Mouse (Mus musculus): ENCODE results near the gene Tada2b. TPM values are rescaled to one million over a fixed set of nuclear protein-coding genes. Genes with fewer than 3 reads are reported as not detected.
A peak's percentile ranks its signal among the peaks of the same experiment; 100 is the strongest.

Tada2b gene
- polyA plus RNA-seq, 1 experiment from 2014 or later: 2.2 TPM

DNA sequence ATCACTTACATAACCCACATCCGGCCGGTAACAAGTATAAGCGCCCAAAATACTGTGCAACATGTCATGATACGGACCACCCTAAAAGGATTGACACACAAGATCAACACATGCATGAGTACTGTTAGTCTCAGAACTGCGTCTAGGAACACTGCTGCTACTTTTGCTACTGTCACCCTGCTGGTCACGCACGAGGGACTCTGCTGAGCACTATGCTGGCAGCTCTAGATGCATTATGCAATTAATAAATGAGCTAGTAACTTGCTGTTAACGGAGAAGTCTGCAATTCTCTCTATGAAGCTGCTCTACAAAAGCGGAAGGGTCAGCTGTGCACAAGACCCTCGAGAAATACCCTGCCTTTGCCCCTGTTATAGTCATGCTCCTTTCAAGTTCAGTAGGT, 24.3 kb upstream of the Tada2b start:
- 95% methylated on average over 10 of the region's 10 CpGs for WGBS
- DNase-seq (ENCODE audit: extremely low spot score, low spot score): no peak
- Histone ChIP-seq H3K27me3 (ENCODE audit: poor library complexity, severe bottlenecking) (no peaks in the 10 kb centered on the region), H3K27ac (no peak overlapping the region), H3K9me3 (no peaks in the 10 kb centered on the region), H3K36me3 (replicated peaks) (peaks cover 98% of the 10 kb centered on the region), H3K4me1 (no peaks in the 10 kb centered on the region), H3K4me3 (no peak overlapping the region)

DNA sequence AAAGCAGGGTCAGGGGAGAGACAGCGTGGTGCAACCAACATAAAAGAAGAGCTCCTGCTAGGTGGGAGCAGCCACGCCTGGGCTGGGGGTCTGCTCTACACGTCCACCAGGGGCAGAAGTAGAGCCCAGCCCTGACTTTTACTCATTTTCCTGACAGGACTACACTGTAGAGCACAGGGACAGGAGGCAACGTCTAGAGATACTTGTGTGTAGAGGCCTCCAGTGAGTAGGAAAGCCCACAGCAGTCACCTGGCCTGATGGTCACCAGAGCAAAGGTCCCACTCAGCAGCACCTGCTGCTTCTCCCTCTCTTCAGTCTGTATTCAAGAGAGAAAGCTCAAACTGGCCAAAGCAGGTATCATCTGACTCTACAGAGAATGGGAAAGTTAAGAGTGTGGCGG, 21.6 kb upstream of the Tada2b start:
- Histone ChIP-seq H3K27me3 (ENCODE audit: poor library complexity, severe bottlenecking) (no peaks in the 10 kb centered on the region), H3K4me3 (no peak overlapping the region), H3K36me3 (replicated peaks) (peaks cover 98% of the 10 kb centered on the region), H3K4me1 (no peaks in the 10 kb centered on the region), H3K27ac (no peak overlapping the region), H3K9me3 (no peaks in the 10 kb centered on the region)
- 80% methylated on average over 5 of the region's 5 CpGs for WGBS
- DNase-seq (ENCODE audit: extremely low spot score, low spot score): no peak

DNA sequence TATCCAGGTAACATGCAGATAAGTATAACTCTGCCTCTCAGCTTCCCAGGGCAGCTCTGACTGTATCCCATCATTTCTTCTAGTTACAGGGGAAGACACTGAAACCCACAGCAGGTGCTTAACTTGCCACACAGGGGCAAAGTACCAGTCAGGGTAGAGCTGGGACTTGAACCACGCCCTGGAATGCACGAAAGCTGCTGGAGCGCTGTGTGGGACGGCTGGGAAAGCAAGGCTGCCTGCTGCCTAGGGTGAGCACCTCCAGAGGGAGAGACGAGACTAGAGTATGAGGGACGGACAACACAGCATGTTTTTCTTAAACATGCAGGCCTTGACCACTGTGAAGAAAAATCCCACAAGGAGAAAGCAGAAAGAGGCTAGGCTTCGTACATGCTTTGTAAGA, 21.1 kb upstream of the Tada2b start:
- no peak for DNase-seq (ENCODE audit: extremely low spot score, low spot score)
- no peaks in the 10 kb centered on the region for H3K4me1 ChIP-seq
- 88% methylated on average over 7 of the region's 7 CpGs for WGBS
- no peaks in the 10 kb centered on the region for H3K27me3 ChIP-seq (ENCODE audit: poor library complexity, severe bottlenecking)
- H3K36me3 ChIP-seq (replicated peaks): peaks cover 98% of the 10 kb centered on the region
- H3K27ac ChIP-seq: no peak overlapping the region
- H3K9me3 ChIP-seq: no peaks in the 10 kb centered on the region
- H3K4me3 ChIP-seq: no peak overlapping the region

DNA sequence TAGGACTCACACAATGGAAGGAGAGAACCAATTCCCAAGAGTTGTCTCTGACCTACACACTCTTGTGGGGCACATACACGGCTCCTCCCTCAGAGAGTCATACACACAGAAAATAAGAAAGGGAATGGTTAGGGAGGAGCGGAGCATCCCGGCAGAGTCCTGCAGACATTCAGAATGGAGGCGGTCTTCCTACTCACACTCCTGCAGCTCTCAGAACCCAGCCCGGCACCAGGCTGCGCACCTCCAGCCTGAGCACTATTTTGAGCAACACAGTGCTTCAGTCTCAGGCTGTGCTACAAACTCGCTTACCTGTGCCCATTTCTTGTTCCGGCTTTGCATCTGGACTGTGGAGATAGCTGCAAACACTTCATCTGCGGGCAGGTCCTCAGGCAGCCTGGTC, 10.6 kb upstream of the Tada2b start:
- H3K4me3 ChIP-seq: no peak overlapping the region
- no peaks in the 10 kb centered on the region for H3K4me1 ChIP-seq
- 94% methylated on average over 9 of the region's 9 CpGs for WGBS
- DNase-seq (ENCODE audit: extremely low spot score, low spot score): no peak
- H3K9me3 ChIP-seq: no peaks in the 10 kb centered on the region
- H3K27me3 ChIP-seq (ENCODE audit: poor library complexity, severe bottlenecking): no peaks in the 10 kb centered on the region
- no peak overlapping the region for H3K27ac ChIP-seq
- peaks cover 75% of the 10 kb centered on the region for H3K36me3 ChIP-seq (replicated peaks)

DNA sequence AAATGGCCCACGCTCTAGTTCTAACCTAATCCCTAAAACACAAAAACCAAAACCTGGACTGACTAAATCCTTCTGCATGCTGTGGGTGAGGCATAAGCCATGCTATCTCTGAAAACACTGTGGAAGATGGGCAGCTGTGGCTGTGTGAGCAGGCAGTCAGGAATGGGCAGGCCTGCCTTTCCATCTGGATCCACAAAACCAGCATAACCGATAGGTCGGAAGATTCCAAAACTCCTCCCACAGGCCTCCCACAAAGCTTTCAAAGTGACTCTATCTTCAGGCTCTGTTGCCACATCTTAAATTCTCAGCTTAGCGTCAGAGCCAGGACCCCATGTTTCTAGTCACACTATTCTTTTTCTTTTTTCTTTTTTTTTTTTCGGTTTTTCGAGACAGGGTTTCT, 9.8 kb upstream of the Tada2b start:
- peaks cover 70% of the 10 kb centered on the region for H3K36me3 ChIP-seq (replicated peaks)
- WGBS: 90% methylated on average over 6 of the region's 6 CpGs
- no peak for DNase-seq (ENCODE audit: extremely low spot score, low spot score)

DNA sequence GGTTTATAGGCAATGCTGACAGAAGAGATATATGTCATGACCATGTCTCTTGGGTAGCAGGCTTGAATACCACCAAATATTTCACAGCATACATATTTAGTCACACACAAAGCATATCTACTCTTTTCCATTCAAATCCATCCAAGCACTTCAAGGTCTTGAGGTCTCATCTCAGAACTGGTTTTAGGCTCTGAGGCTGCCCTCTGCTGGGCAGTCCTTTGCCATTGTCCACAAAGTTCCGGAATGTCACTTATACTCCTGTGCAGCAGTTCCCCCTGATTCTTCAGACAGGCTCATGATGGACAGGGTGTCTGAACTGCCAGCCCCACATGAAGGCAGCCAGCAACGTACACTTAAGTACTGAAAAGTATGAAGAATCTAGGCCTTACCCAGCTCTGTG, 5.1 kb upstream of the Tada2b start:
- no peak overlapping the region for H3K4me3 ChIP-seq
- 55% methylated on average over 2 of the region's 2 CpGs for WGBS
- H3K27ac ChIP-seq: no peak overlapping the region
- no peak for DNase-seq (ENCODE audit: extremely low spot score, low spot score)
- peaks cover 10% of the 10 kb centered on the region; the same call in 1 of the 2 replicates for H3K9me3 ChIP-seq
- peaks cover 13% of the 10 kb centered on the region for H3K4me1 ChIP-seq
- peaks cover 43% of the 10 kb centered on the region for H3K36me3 ChIP-seq (replicated peaks)
- H3K27me3 ChIP-seq (ENCODE audit: poor library complexity, severe bottlenecking): peaks cover 21% of the 10 kb centered on the region

More for the DNA sequence above, 9.8 kb upstream of the Tada2b start:
- no peaks in the 10 kb centered on the region for H3K4me1 ChIP-seq
- H3K9me3 ChIP-seq: no peaks in the 10 kb centered on the region
- no peak overlapping the region for H3K27ac ChIP-seq
- no peaks in the 10 kb centered on the region for H3K27me3 ChIP-seq (ENCODE audit: poor library complexity, severe bottlenecking)
- H3K4me3 ChIP-seq: no peak overlapping the region

DNA sequence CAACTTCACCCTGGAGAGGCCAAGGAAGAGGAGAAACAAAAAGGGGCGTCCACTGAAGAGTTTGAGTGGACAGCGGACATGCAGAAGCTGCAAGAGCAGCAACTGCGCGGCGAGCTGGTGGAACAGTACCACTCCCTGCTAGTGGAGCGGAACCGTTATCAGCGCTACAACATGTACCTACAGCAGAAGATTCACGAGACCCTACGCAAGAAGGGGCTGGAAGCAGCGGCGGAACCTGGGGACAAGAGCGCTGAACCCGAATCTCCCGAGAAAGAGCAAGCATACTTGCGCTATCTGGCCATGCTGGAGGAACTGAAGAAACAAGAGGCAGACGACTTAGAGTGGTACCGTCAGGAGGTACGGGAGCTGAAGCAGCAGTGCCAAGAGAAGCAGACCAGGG, 1.2 kb upstream of the Tada2b start:
- DNase-seq (ENCODE audit: extremely low spot score, low spot score): no peak
- Histone ChIP-seq H3K27me3 (ENCODE audit: poor library complexity, severe bottlenecking) (peaks cover 21% of the 10 kb centered on the region), H3K9me3 (peaks cover 10% of the 10 kb centered on the region; the same call in 1 of the 2 replicates), H3K4me3 (peak overlapping the region; percentile 93), H3K36me3 (replicated peaks) (peaks cover 19% of the 10 kb centered on the region), H3K4me1 (peaks cover 41% of the 10 kb centered on the region), H3K27ac (no peak overlapping the region)
- WGBS: 44% methylated on average over 19 of the region's 19 CpGs

DNA sequence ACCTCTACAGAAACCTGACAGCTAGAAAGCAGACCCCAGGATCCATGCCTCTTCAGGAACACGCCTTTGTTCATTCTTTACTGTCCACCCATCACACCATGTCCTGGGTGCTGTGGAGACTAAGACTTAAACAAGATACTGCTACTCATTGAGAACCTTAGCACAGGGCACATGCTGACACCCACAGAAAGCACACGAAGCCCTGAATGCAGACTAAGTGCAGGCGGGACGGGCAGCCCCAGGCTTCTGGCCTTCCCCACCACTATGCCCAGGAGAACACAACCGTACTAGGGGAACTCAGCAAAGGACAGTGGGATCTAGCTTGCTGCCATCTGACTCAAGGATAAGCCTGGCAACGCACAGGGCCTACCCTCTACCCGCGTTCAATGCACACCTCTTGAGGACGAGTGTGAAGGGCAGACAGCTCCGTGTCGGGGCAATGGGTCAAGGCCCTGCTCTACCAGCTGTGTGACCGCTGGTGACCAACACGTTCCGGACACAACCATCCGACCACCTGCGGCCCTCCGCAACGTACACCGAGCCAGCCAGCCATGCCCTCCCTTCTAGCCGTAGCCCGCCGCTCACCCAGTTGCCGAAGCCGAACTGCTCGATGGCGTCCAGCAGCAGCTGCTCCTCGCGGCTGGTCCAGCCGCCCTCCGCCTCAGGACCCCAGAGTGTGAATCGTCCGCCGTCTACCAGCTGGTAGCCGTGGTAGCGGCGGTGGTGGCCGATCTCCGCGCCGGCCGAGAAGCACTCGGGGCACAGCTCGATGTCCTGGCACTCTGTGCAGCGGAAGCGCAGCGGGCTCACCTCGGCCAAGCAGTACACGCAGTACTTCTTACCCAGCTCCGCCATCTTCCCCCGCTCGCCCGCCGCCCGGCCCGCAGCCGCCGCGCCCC, 633 bp downstream of the Tada2b start:
- WGBS: 4% methylated on average over 58 of the region's 58 CpGs

DNA sequence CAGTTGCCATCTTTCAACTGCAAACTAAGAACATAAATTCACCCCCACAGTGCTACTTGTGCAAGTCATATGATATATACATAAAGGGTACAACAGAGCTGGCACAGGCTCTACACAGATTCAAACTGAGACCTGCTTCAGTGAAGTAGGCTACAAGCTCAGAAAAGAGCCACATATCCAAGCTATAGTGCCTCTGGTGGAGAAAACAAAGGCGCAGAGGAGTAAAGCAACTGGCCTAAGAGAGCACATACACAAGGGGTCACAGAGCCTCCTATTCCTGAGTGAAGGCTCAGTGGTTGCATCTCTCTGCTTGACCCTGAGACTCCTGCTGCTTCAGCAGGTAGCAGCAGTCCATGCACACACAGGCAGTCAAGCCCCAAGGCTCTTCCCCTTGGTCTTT, 3.0 kb downstream of the Tada2b start:
- WGBS: 75% methylated on average over 1 of the region's 1 CpGs
- no peak overlapping the region for H3K27ac ChIP-seq
- no peak for DNase-seq (ENCODE audit: extremely low spot score, low spot score)
- H3K36me3 ChIP-seq (replicated peaks): peaks cover 31% of the 10 kb centered on the region
- no peak overlapping the region for H3K4me3 ChIP-seq
- peaks cover 9% of the 10 kb centered on the region; the same call in 1 of the 2 replicates for H3K9me3 ChIP-seq
- H3K4me1 ChIP-seq: peaks cover 46% of the 10 kb centered on the region
- H3K27me3 ChIP-seq (ENCODE audit: poor library complexity, severe bottlenecking): peaks cover 14% of the 10 kb centered on the region

More for the DNA sequence above, 633 bp downstream of the Tada2b start:
- peaks cover 46% of the 10 kb centered on the region for H3K4me1 ChIP-seq
- H3K27ac ChIP-seq: peak overlapping the region; percentile 91
- DNase-seq (ENCODE audit: extremely low spot score, low spot score): peak; percentile 59
- peaks cover 19% of the 10 kb centered on the region for H3K36me3 ChIP-seq (replicated peaks)
- peak overlapping the region; percentile 93 for H3K4me3 ChIP-seq
- H3K9me3 ChIP-seq: peaks cover 10% of the 10 kb centered on the region; the same call in 1 of the 2 replicates
- peaks cover 21% of the 10 kb centered on the region for H3K27me3 ChIP-seq (ENCODE audit: poor library complexity, severe bottlenecking)

DNA sequence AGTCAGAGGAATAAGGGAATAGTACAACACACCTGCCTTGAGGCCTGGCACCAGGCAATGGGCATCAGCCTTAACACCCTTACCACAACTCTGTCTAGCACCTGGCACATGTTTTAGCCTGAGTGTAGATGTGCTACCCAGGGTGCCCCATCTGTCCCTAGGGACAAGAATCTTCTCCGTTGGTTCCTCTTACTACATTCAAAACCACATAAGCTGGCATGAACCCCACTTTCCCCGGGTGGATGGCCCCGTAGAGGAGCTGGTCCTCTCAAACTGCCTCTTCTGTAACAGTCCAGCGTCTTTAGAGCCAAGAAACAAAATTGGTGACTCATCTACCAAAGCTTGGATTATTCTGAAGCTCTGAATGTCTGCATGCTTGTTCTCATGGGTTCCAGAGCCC, 3.7 kb downstream of the Tada2b start:
- peaks cover 1% of the 10 kb centered on the region; the same call in 1 of the 2 replicates for H3K9me3 ChIP-seq
- peaks cover 7% of the 10 kb centered on the region for H3K27me3 ChIP-seq (ENCODE audit: poor library complexity, severe bottlenecking)
- no peak for DNase-seq (ENCODE audit: extremely low spot score, low spot score)
- H3K4me3 ChIP-seq: no peak overlapping the region
- 95% methylated on average over 4 of the region's 4 CpGs for WGBS
- peaks cover 43% of the 10 kb centered on the region for H3K4me1 ChIP-seq
- peaks cover 34% of the 10 kb centered on the region for H3K36me3 ChIP-seq (replicated peaks)
- H3K27ac ChIP-seq: no peak overlapping the region

DNA sequence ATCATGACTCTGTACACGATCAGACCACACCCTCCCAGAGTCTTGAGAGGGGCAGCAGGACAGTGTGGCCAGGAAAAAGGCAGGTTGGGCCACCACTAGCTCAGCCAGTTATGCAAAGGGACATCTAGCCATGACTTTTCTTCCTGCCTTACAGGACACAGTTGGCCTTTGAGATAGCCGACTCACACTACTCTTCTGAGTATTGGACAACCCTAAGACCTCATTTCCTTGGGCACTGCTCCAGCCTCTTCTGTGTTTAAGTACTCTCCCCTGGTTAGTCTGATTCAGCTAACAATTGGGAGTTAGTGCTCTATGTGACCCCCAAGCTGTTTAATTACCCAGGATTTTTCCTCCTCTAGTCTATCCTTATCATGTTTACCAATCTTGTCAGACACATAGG, 4.3 kb downstream of the Tada2b start:
- WGBS: 79% methylated on average over 2 of the region's 2 CpGs
- peaks cover 37% of the 10 kb centered on the region for H3K4me1 ChIP-seq
- DNase-seq (ENCODE audit: extremely low spot score, low spot score): no peak
- no peak overlapping the region for H3K27ac ChIP-seq
- peaks cover under 1% of the 10 kb centered on the region; the same call in 1 of the 2 replicates for H3K27me3 ChIP-seq (ENCODE audit: poor library complexity, severe bottlenecking)
- H3K36me3 ChIP-seq (replicated peaks): peaks cover 38% of the 10 kb centered on the region
- no peaks in the 10 kb centered on the region for H3K9me3 ChIP-seq
- H3K4me3 ChIP-seq: no peak overlapping the region

DNA sequence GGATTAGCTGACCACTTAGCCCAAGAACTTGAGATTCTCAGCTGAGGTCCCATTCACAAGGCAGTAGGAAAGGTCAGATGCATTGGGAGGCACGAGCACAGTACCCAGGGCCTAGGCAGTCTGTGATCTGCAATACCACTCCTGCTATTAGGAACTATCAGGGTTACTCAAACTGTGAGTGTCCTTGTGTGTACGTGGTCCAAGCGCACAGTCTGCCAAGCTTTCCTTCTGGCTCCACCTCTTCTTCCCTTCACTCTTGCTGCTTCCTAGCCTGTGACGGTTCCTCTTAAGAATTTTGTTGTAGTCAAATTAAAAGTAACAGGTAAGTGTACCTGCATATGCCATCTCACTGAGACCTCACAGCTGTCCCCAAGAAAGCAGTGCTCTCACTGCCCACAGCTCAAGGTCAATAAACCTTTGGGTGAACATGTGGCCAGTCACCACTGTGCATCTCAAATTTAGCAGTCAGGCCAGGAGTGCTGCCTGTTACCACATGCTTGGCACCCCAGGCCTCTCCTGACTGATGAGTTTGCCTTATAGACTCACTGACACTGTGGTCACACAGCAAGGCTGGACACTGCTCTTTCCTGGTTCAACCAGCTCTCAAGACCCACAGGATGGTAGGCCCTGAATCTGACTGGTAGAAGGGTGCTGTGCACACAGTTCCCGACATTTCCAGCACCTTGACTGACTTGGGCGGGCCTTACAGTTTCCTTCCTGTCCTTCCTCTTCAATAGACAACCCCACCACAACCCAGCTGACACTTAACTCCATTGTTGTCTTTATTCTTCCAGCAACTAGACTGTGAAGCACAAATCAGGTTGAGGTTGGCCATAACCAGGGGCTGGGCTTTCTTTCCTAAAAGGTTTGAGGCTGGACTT, 5.3 kb downstream of the Tada2b start:
- DNase-seq (ENCODE audit: extremely low spot score, low spot score): no peak
- H3K9me3 ChIP-seq: no peaks in the 10 kb centered on the region
- H3K27me3 ChIP-seq (ENCODE audit: poor library complexity, severe bottlenecking): no peaks in the 10 kb centered on the region
- H3K4me1 ChIP-seq: peaks cover 34% of the 10 kb centered on the region
- 90% methylated on average over 6 of the region's 6 CpGs for WGBS
- H3K36me3 ChIP-seq (replicated peaks): peaks cover 47% of the 10 kb centered on the region
- H3K27ac ChIP-seq: no peak overlapping the region
- no peak overlapping the region for H3K4me3 ChIP-seq
